Mouse (Mus musculus) frontal cortex, adult 2 months (tissue): ENCODE measurements around the gene Ndufa12. TPM values are rescaled to one million over a fixed set of nuclear protein-coding genes. Genes with fewer than 3 reads are reported as not detected.

Source experiments
- DNase-seq, 2 experiments: peaks; one replicate each; pipeline ENCODE4 v3.0.0; 2022; ENCODE audit warnings: low spot score in 1 of 2; ENCODE audit errors: extremely low spot score in 1 of 2
- polyA plus RNA-seq: library from polyadenylated mRNA; depleted of rRNA; stranded (reverse); fragments of >200 nt; gene quantifications from 2 replicates; pipeline ENCODE4 v1.2.3, GENCODE M21; 2012

Gene Ndufa12
- polyA plus RNA-seq, 1 experiment: 249 TPM

DNA sequence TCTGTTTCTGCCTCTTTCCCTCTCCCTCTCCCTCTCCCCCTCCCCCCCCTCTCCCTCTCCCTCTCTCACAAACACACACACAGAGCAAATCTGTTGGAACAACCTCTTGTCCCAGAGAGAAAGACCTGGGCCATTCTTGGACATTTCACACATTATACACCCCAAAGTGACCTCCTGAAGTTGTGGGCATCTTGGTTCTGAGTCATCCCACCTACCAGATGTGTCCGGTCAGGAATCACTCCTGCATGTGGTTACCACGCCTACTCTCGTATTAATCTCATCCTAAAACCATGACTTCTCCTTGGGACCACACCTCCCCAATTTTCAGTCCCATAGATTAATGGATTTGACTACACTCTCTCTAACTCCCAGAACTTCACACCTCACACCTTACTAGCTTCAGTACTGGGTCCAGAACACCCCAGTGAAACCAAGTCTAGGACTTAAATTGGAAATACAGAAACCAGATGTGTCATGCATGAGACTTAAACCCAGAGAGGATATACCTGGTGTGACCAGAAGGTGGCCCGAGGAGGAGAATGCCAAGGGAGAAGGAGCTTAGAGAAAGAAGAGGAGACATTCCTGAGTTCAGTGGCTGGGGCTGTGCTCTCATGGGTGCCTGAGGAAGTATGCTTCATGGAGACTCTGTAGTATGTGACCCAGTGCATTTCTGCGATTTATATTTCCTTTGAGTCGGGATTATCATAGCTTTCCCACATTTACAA, 26.7 kb downstream of the Ndufa12 start:
- no peak for DNase-seq

DNA sequence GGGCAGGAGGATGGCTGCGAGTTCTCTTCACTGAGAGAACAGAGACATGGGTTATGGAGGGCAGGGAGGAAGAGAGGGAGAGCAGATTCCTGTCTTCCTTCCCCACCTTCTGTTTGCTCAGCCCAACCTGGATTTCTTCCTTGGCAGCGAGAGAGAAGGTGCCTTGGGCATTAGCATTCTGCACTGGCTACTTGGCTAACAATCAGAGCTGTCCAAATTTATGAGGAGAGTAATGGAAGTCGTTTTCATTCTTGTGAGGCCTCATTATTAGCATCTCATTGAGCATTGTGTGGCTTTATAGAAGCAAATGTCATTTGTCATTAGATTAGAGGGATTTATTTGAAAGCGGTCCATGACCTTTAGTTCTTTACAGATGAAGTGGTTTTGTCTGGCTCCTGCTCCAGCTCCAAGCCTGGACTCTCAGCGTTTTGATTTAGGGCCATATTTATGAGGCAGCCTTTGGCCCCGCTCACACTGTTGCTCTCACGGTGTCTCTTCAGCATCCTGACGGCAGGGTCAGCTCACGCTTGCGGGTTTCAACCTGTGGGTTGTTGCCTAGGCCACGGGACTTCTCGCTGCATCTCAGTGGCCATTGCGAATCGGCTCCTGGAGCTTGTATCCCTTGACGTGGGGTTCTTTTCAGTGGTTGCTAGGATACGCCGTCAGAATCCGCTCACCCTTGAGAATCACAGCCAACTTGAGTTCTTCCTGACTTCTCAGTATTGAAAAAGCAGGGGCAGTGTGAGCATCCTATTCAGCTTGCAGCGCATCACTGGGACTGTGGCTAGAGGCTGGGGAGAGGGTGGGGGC, 31.9 kb downstream of the Ndufa12 start:
- peak; percentile 28 to 68 for DNase-seq

DNA sequence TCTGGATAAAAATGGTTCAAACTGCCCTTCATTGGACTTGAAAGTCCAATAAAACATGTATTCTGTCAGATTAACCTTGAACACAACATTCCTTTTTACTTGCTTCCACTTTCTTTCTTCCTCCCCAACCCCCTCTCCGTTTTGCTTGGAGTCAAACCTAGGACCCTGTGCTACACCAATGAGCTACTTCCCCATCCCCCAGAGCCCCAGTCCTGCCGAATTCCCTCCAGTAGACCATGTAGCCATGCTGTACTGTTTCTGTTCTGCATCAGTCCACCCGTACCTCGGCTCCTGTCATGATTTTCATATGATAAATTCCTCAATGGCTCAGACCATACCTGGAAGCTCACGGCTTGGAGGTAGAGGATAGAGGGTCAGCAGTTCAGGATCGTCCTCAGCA, 32.5 kb downstream of the Ndufa12 start:
- no peak for DNase-seq

DNA sequence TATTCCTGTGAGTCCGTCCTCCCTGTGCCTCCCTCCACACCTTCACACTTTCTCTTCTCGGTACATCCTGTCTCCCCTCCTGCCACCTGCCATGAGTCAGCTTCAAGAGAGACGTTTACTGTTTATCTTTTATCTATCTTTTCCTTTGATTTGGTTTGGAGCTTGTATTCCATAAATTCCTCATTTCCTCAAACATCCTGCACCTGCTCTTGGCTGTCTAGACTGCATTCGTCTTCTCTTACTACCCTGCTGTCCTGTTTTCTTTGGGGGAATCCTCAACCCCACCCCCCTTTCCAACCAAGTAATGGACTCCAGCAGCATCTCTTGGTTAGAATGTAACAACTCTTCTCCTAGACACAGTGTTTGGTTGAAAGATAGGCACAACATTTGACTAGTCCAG, 36.7 kb downstream of the Ndufa12 start:
- DNase-seq: no peak

DNA sequence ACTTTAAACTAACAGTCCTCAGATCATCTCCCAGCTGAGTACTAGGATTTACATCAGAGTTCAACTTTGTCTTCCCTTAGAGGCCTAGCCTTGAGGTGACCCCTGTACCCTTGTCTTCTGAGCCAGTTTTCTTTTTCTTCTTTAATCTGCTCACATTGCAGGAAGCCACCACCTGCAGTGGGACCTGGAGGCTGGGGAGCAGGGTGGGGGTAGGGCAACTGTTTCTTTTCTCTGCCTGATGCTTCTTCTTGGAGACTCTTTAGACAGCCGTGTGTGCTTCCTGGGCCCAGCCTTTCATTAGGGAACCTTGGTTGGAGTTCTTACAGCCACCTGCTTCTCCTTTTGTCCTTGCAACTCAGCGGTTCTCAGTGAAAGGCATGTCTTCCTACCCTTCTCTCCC, 42.8 kb downstream of the Ndufa12 start:
- DNase-seq: no peak

DNA sequence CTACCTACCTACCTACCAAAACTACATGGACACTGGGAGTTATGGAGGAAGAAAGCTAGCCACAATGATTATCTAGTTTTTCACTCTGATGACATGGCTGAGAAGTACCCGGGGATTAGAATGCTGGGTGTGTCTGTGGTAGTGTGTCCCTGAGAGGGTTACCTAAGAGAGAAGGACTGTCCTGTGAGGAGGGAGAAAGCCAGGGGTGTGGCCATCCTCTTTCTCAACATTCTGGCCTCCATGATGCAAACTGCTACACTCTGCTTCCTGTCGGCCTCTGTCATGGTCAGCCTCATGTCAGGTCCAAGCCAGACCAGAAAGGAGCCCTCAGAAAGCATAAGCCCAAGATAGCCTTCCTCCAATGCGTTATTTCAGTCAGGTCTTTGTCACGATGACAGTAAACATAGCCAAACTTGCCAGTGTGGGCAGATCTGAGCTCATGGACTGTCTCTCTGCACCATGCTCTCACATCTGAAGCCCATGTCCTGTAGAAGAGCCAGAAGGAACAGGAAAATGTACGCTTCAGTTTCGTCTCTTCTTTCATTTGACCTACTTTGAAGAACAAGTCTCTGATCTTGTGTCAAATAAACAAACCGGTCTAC, 49.3 kb downstream of the Ndufa12 start:
- no peak for DNase-seq

DNA sequence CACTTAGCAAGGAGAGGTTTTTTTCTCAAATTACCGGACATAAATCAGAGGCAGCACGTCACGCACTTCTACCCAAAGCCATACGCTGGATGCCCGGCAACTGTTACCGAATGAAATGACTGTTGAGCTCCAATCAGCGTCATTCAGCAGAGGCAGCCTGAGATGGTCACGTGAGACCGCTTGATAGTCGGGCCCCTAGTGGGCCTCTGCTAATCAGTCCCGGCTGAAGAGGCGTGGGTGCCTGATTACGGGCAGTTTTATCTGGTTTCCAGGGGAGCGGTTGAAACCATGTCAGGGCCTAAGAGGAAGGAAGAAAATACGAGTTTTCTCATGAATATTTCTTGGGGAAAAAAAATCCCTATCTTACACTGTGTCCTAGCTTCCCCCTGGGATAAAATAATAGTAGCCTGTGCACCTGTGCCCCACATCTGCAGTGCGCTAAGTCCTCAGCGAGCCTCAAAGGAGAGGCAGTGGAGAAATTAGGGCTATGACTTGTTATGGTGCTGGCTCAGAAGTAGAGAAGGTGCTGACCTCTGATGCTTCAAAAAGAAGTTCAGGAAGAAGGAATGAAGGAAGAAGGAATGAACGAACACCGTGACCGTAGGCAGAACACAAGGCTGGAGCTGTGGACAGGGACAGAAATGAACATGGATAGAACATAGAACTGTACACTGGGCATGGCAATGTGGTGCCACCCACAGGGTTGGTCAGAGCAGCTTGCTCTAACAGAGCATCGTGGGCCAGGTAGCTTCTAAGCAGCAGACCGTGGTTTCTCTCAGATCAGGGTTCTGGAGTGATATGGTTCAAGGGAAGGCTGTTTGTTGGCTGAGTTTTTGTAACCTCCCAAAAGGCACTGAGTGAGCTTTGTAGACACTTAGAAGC, 51.3 kb downstream of the Ndufa12 start:
- DNase-seq: peak in 1 of 2 experiments; percentile 22

DNA sequence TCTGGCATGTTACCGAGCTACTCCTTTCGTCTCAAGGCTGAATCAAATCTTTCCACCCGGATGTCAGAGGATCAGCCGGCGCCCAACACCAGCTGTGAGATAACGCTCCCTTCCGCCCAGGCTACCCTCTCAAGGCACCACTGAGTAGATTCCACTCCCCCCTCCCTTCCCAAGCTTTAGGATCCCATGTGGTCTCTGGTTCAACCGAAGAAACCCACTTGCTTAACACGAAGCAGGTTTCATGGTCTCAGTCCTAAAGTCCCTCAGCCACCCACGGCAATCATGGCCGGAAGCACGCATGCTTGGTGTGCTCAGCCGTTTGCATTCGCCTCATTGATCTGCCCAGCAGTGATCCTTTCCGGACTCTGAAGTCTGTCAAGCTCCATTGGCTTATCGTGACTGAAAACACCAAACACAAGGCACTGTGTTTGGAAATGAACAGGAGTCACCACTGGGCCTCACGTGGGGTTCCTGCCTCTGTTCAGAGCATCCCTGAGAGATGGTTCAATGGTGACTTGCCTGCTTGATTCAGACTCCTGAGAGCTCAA, 54.8 kb downstream of the Ndufa12 start:
- no peak for DNase-seq

DNA sequence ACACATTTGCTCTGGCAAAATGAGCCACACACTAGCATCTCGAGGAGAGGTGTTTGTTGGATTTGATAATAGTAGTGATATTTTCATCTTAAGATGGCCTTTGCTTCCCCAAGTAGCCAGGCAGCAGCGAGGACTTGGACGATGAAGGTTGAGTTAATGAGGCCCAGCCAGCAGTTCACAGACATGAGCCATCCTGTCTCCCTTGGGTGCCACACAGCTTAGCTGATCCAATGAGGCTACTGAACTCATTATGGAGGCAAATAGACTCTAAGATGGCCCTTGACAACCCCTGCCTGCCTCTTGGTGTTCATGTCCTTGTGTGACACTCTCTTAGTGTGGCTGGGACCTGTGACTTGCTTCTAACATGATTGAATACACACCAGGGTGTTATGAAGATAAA, 56.2 kb downstream of the Ndufa12 start:
- DNase-seq: no peak

DNA sequence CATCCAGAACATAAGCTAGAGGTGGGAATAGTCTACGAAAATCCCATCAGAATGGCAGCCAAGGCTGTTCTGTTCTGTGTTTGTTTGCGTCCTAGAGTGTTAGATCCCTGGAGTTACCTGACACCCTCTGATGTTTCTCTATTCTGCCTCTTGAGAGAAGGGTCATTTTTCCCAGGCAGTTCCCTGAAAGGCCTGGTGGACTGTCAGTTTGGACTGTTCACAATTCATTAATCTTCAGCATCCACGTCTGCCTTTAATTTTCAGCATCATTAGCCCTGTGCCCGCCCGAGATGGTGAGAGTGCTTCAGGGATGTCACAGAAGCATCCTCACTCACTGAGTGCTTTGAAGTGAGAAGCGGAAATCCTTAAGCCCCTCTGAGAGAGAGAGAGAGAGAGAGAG, 57.2 kb downstream of the Ndufa12 start:
- no peak for DNase-seq

DNA sequence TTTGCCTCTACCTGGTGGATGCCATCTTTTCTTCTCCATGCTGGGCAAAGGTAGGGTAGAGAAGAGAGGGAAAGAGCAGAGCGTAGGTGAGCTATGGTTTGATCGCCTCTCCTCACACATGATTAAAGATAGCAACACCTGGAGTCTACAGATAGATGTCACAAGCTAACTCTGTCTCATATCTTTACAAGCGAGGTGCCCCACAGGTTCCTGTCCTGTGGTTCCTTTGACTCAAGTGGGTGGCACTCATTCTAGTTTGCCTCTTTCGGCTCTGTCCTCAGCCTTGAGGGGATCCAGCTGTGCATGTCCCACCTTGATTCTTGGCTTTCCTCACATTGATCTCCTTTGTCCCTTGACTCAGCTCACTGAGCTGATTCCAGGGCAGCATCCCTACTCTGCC, 58.0 kb downstream of the Ndufa12 start:
- DNase-seq: no peak

DNA sequence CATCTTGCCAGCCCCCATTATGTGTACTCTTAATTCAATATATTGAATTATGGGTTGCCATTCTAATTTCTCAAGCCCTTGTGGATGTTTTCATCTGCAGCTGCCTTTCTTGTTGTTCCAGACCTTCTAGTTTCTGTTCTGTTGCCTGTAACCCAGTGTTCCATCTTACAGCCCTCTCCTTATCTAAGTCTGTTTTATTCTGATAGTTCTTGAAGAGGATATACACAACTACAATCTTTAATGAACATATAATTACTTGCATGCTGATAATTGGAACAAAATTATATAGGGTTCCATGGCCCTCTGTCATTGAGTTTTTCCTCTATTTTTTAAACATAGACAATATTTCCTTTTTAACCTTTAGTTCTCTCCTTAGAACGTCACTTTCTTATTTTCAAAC, 62.0 kb downstream of the Ndufa12 start:
- no peak for DNase-seq

DNA sequence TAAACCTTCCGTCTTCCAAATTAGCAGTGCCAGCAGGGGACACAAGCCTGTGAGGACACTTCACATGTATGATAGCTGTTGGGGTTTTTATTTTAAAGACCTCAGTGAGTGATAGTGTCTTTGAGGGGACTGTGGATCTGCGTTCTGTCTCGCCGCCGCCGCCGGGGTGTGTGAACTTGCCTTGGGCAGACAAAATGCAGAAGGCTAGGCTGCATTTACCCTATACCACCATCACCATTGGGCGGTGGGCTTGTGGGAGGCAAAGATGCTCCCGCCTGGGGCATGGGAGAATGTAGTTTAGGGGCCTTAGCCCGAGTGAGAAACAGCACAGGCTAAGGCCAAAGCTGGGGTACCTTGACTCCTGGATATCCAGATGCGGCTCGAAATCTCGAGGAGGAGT, 64.1 kb downstream of the Ndufa12 start:
- DNase-seq: no peak

DNA sequence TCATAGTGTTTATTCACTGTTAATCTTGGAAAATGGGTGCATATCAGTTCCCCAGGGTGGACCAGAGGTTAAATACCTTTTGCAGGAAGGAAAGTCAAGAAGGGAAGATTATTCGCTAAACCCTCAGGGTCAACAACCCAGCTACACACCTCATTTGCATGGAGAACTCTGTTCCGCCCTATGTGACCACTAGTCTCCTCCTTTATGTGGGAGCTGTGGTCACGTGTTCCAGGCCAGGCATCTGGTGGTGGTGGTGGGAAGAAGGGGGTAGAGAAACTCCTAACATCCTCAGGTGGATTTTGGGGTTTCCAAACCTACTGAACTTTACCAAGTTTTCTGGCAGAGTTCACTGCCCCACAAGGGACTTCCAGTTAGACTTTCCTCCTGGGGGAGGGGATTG, 64.7 kb downstream of the Ndufa12 start:
- DNase-seq: no peak

DNA sequence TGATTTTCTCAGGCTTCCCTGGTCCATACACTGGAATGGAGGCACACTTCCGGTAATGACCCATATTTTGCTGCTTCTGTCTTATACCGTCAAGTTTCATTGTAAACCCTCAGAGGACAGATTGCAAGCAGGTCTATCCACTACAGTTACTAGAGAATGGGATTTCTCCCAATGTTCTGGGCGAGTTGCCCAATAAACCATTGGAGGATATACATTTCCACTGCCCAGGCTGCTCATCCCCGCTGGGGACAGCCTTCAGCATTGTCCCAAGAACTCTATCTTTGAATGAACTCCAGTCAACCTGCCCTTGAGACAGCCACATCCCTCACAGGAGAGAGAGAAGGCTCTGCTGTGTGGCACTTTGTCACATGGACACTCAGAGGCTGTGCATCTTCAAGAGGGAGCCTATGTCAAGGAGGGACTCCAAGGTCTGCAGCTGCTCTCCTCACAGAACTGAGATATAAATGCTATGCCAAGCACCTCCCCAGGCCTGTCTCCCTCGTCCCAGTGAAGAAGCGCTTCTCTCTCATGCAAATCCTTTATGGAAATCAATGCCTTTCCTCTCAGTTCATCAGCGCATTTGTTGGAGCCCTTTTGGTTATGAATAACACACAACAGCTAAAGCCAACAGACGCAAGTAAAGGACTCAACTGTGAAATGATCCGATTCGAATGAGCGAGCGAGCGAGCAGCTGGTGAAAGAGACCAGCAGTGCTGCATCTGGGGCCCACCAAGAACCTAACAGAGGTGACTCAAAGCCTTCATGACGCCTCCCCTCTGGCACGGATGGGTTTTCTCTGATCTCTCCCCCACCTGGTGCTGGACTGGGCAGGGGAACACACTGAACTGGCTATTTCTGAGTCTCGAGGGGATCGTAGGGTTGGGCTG, 67.4 kb downstream of the Ndufa12 start:
- no peak for DNase-seq
